Mouse (Mus musculus) limb, embryonic 13.5 days (tissue): ENCODE measurements around the gene Ugt1a2. TPM values are rescaled to one million over a fixed set of nuclear protein-coding genes. Genes with fewer than 3 reads are reported as not detected.

Experiments
- ATAC-seq: fragments of 200-750 bp; cut with Nextera tagmentation; 2 replicates; pipeline ENCODE4 v1.8.0; 2017; ENCODE audit warnings: low read depth, moderate number of reproducible peaks, moderate TSS enrichment; ENCODE audit not compliant: low FRiP score
- H3K27ac ChIP-seq: fragments of 300-500 bp; sonication (generic); 2 replicates; pipeline ENCODE4 v1.5.1; 2015; ENCODE audit warnings: inconsistent platforms, mild to moderate bottlenecking, moderate library complexity
- H3K27me3 ChIP-seq: fragments of 300-500 bp; sonication (generic); 2 replicates; pipeline ENCODE4 v1.6.1; 2015; ENCODE audit warnings: mild to moderate bottlenecking, inconsistent platforms
- H3K36me3 ChIP-seq: fragments of 300-500 bp; sonication (generic); 2 replicates; pipeline ENCODE4 v1.6.1; 2015; ENCODE audit warnings: inconsistent platforms, mild to moderate bottlenecking, moderate library complexity
- H3K4me1 ChIP-seq: fragments of 300-500 bp; sonication (generic); 2 replicates; pipeline ENCODE4 v1.6.1; 2015; ENCODE audit warnings: inconsistent platforms
- H3K4me2 ChIP-seq: fragments of 300-500 bp; sonication (generic); replicated peaks from 2 replicates; pipeline ENCODE4 v1.6.1; 2015; ENCODE audit warnings: inconsistent platforms, mild to moderate bottlenecking, moderate library complexity
- H3K4me3 ChIP-seq: fragments of 300-500 bp; sonication (generic); 2 replicates; pipeline ENCODE4 v1.5.1; 2015; ENCODE audit warnings: moderate library complexity, mild to moderate bottlenecking, inconsistent platforms
- H3K9ac ChIP-seq: fragments of 300-500 bp; sonication (generic); 2 replicates; pipeline ENCODE4 v1.6.1; 2015; ENCODE audit warnings: mild to moderate bottlenecking, inconsistent platforms
- H3K9me3 ChIP-seq: fragments of 300-500 bp; sonication (generic); 2 replicates; pipeline ENCODE4 v1.6.1; 2016; ENCODE audit warnings: inconsistent platforms
- WGBS: fragments of 180-500 bp; shearing (Covaris S2); methylation state at CpG from one replicate; pipeline ENCODE4 v1.1.7; 2015; 5-methylcytosine and 5-hydroxymethylcytosine counted together
- polyA plus RNA-seq: library from polyadenylated mRNA; unstranded; fragments of >200 nt; fragmentation: Nextera tagmentation; extraction: Ambion mirVana; gene quantifications from 2 replicates; pipeline ENCODE4 v1.2.1, GENCODE M21; 2015

Ugt1a2 gene
- polyA plus RNA-seq, 1 experiment from 2014 or later: not detected

DNA sequence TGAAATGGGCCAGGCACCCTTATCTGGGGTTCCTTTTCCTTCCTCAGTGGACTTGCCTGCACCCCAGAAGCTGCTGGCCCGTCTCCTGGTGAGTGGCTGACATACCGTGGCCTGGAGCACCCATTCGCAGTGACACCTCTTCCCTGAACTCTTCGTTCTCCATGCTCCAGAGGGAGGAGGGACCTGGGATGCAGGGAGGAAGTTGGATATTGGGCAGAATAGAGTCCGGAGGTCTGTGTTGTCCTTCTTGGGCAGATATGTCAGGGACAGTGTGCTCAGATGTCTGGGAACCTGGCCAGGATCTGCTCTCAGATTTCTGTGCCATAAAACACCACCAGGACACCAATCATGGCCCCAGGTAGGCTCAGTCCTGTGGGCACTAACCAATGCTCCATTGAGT lies 39.7 kb downstream of the Ugt1a2 start:
- Histone ChIP-seq H3K36me3 (no peaks in the 10 kb centered on the region), H3K4me2 (no peak overlapping the region), H3K27me3 (no peaks in the 10 kb centered on the region), H3K9me3 (peaks cover 94% of the 10 kb centered on the region), H3K9ac (no peak overlapping the region), H3K4me3 (no peak overlapping the region), H3K27ac (no peak overlapping the region), H3K4me1 (no peaks in the 10 kb centered on the region)
- ATAC-seq: no peak
- WGBS: 73% methylated on average over 5 of the region's 5 CpGs

DNA sequence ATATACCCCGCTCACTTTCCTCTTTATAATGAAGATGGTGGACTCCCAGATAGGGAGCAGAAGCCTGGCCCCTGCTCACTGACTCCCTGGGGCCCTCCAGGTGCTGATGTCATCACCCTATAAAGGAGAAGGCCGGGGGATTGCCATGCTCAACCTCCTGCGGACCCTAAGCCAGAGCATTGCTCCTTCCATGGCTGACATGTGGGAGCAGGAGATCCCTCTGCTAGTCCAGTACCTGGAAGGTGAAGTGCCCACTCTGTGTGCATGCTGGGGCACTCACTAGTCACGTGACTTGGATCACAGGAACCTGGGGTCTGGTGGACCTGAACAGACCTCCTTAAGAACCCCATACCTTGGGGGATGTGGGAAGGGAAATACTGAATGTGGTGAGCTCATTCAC lies 40.2 kb downstream of the Ugt1a2 start:
- Histone ChIP-seq H3K4me3 (no peak overlapping the region), H3K27ac (no peak overlapping the region), H3K36me3 (no peaks in the 10 kb centered on the region), H3K4me2 (no peak overlapping the region), H3K9ac (no peak overlapping the region), H3K27me3 (no peaks in the 10 kb centered on the region), H3K4me1 (no peaks in the 10 kb centered on the region), H3K9me3 (peaks cover 94% of the 10 kb centered on the region)
- 70% methylated on average over 4 of the region's 4 CpGs for WGBS
- ATAC-seq: no peak

DNA sequence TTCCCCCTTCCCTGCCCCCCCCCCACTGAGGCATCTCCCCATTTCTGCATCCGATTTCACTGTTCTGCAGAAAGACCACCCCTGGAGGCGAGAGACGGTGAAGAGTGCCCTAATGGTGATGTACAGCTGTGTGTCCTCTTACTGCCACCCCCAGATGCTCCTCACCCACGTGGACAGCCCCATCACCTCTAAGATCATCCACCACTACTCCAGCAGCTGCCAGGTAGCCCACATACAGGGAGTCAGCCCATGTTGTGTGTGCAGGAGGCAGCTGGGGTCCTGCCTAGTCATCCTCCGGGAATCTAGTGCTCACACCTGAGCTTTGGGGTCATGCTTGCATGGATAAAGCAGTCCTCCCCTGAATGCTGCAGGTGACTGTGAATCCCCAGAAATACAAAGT lies 43.5 kb downstream of the Ugt1a2 start:
- no peak overlapping the region for H3K4me3 ChIP-seq
- H3K36me3 ChIP-seq: no peaks in the 10 kb centered on the region
- 63% methylated on average over 5 of the region's 5 CpGs for WGBS
- H3K27me3 ChIP-seq: no peaks in the 10 kb centered on the region
- H3K9me3 ChIP-seq: peaks cover 96% of the 10 kb centered on the region
- no peak overlapping the region for H3K9ac ChIP-seq
- ATAC-seq: no peak
- no peaks in the 10 kb centered on the region for H3K4me1 ChIP-seq
- H3K4me2 ChIP-seq: no peak overlapping the region
- no peak overlapping the region for H3K27ac ChIP-seq

DNA sequence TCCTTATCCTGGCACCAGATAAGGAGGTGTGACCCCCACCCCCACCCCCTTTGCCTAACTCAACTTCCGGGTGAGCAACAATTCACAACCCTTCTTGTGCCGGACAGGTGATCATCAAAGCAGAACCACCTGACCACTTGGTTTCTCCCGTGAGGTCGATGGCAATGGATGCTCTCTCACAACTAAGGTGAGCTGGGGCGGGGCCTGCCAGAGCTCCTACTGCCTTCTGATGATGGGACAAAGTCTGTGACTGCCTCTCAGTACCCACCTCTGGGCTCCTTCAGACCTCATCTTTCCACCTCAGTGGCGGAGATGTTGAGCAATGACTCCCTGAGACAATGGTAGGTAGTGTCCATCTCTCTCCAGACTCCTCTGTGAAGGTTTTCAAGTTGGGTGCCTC lies 45.5 kb downstream of the Ugt1a2 start:
- H3K4me2 ChIP-seq: no peak overlapping the region
- H3K9me3 ChIP-seq: peaks cover 96% of the 10 kb centered on the region
- no peak overlapping the region for H3K9ac ChIP-seq
- no peak overlapping the region for H3K27ac ChIP-seq
- no peak for ATAC-seq
- no peaks in the 10 kb centered on the region for H3K36me3 ChIP-seq
- no peaks in the 10 kb centered on the region for H3K27me3 ChIP-seq
- H3K4me3 ChIP-seq: no peak overlapping the region
- 76% methylated on average over 6 of the region's 6 CpGs for WGBS
- H3K4me1 ChIP-seq: no peaks in the 10 kb centered on the region

DNA sequence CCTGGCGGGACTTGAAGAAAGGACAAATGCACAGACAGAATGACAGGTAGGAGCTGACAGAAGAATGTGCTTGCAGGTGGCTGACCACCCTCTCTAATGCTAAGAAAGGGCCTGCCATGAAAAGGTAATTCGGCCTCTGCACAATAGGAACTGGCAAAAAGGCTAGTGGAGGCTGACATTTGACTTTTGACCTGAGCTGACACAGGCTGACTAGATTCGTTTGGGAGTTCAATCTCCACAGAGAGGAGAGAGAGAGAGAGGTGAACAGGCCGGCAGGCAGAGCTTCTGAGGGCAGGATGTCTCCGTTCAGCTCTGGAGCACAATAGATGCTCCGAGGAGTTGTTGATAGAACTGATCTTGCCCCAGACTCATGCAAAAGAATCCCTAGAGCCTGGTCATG lies 46.0 kb downstream of the Ugt1a2 start:
- Histone ChIP-seq H3K4me1 (no peaks in the 10 kb centered on the region), H3K4me2 (no peak overlapping the region), H3K36me3 (no peaks in the 10 kb centered on the region), H3K27ac (no peak overlapping the region), H3K4me3 (no peak overlapping the region), H3K27me3 (no peaks in the 10 kb centered on the region), H3K9ac (no peak overlapping the region), H3K9me3 (peaks cover 96% of the 10 kb centered on the region)
- ATAC-seq: no peak
- WGBS: 44% methylated on average over 6 of the region's 6 CpGs

DNA sequence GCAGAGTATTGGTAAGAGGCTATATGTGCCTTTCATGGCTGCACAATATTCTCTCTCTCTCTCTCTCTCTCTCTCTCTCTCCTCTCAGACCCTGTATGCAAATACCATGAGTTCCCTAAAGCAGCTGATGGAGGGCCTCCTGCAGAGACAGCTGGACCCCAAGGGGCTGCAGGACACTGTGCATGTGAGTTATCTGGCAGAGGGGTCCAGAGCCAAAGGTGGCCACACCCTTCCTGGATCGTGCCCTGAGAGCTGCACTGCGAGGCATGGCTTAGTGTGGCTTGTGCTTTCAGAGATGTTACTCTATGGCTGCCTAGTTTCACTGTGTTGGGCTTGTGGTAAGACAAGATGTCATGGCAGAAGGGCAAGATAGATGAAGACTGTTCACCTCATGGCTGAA lies 47.3 kb downstream of the Ugt1a2 start:
- H3K4me2 ChIP-seq: no peak overlapping the region
- WGBS: 55% methylated on average over 2 of the region's 2 CpGs
- no peak overlapping the region for H3K9ac ChIP-seq
- H3K4me1 ChIP-seq: no peaks in the 10 kb centered on the region
- no peak for ATAC-seq
- H3K4me3 ChIP-seq: no peak overlapping the region
- peaks cover 94% of the 10 kb centered on the region for H3K9me3 ChIP-seq
- H3K36me3 ChIP-seq: no peaks in the 10 kb centered on the region
- H3K27me3 ChIP-seq: no peaks in the 10 kb centered on the region
- H3K27ac ChIP-seq: no peak overlapping the region

DNA sequence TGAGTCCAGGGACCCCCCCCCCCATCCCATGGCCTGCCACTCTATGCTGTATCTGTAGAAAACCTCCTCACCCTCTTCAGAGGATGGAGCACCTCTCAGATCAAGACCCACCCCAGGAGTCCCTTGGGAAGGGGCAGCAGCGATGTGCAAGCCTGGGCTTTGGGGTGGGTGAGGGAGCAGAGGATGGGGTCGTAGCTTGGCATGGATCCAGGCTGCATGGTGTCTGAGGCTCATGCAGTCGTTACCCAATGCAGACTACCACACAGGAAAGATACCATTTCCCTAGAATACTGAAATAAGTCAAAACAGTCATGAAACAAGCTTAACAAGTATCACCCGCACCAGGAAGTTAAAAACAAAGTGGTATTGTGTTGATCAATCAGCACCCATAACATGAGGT lies 48.3 kb downstream of the Ugt1a2 start:
- Histone ChIP-seq H3K27me3 (no peaks in the 10 kb centered on the region), H3K4me1 (no peaks in the 10 kb centered on the region), H3K9ac (no peak overlapping the region), H3K4me3 (no peak overlapping the region), H3K9me3 (peaks cover 91% of the 10 kb centered on the region), H3K27ac (no peak overlapping the region), H3K4me2 (no peak overlapping the region), H3K36me3 (no peaks in the 10 kb centered on the region)
- no peak for ATAC-seq
- WGBS: 67% methylated on average over 4 of the region's 4 CpGs

DNA sequence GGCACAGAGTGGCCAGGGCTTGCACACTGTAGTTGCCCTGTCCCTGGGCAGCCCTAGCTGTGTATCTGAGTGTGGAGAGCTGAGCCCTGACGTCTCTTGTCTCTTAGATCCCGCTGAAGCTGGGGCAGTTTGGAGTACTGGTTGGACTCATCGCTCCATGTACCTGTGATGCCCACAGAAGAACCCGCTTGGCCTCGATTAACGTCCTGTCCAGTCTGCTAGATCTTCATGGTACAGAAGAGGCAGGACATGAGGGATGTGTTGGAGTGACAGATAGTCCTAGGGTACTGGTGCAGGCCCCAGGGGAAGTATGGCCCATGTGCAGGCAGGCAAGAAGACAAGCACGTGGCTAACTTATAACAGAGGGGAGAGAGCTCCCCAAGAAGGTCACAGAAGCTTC lies 49.2 kb downstream of the Ugt1a2 start:
- Histone ChIP-seq H3K27me3 (no peaks in the 10 kb centered on the region), H3K4me3 (no peak overlapping the region), H3K4me1 (no peaks in the 10 kb centered on the region), H3K9ac (no peak overlapping the region), H3K36me3 (no peaks in the 10 kb centered on the region), H3K4me2 (no peak overlapping the region), H3K9me3 (peaks cover 87% of the 10 kb centered on the region), H3K27ac (no peak overlapping the region)
- no peak for ATAC-seq
- 75% methylated on average over 7 of the region's 7 CpGs for WGBS

DNA sequence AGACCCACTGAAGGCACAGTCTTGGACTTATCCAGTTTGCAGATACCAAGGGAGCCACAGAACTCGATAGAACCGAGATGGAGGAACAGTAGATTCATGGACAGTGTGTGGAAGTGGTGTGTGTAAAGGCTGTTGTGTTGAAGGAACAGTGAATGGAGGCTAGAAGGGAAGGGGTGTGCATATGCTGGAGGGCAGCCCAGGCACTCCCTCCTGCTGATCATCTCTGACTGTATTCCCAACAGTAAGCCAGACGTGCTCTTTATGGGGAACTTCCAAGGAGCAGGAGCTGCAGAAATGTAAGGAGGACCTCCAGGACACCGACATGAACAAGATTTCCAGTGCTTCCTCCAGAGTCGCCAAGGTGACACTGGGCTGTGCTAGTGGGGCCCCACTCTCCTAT lies 49.6 kb downstream of the Ugt1a2 start:
- H3K9ac ChIP-seq: no peak overlapping the region
- no peak overlapping the region for H3K4me2 ChIP-seq
- no peak for ATAC-seq
- H3K9me3 ChIP-seq: peaks cover 87% of the 10 kb centered on the region
- 81% methylated on average over 5 of the region's 5 CpGs for WGBS
- H3K4me1 ChIP-seq: no peaks in the 10 kb centered on the region
- H3K27me3 ChIP-seq: no peaks in the 10 kb centered on the region
- no peak overlapping the region for H3K4me3 ChIP-seq
- H3K36me3 ChIP-seq: no peaks in the 10 kb centered on the region
- no peak overlapping the region for H3K27ac ChIP-seq

DNA sequence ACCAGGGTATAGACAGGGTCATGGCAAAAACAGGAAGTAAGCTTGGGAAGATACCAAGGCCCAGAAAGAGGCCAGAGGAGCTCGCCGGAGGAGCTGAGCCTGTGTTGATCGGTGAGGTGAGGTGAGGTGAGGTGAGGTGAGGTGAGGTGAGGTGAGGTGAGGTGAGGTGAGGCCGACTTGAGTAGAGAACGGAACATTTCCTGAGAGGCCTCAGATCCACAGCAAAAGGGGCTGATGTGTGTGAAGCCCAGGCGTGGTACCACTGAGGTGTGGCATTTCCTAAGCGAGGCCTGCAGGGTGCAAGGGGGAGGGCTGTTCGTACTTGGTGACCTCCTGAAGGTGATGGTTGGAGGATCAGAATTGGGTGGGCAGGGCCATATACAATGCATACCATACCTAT lies 52.7 kb downstream of the Ugt1a2 start:
- H3K4me1 ChIP-seq: no peaks in the 10 kb centered on the region
- no peaks in the 10 kb centered on the region for H3K27me3 ChIP-seq
- no peak overlapping the region for H3K9ac ChIP-seq
- H3K9me3 ChIP-seq: peaks cover 86% of the 10 kb centered on the region
- no peaks in the 10 kb centered on the region for H3K36me3 ChIP-seq
- H3K4me3 ChIP-seq: no peak overlapping the region
- no peak overlapping the region for H3K27ac ChIP-seq
- no peak overlapping the region for H3K4me2 ChIP-seq
- no peak for ATAC-seq
- 75% methylated on average over 8 of the region's 8 CpGs for WGBS

DNA sequence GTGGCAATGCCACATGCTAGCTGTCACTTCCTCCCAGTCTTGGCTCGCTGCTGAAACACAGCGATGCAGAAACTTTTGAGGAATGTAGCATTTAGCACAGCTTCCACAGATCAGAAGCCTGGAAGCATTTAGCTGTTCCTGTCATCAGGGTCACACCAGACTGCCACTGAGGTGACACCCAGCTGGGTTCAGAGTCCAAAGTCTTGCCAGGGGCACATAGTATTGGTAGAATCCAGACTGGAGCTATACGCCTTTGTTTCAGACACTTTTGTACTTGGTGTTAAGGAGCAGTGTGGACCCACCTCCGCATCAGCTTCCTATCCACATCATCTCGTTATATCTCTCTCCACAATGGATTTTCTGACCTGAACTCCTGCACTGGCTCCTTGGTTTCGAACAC lies 53.1 kb downstream of the Ugt1a2 start:
- no peaks in the 10 kb centered on the region for H3K36me3 ChIP-seq
- WGBS: 68% methylated on average over 6 of the region's 6 CpGs
- peaks cover 85% of the 10 kb centered on the region for H3K9me3 ChIP-seq
- no peak overlapping the region for H3K9ac ChIP-seq
- ATAC-seq: no peak
- H3K27ac ChIP-seq: no peak overlapping the region
- no peak overlapping the region for H3K4me2 ChIP-seq
- no peaks in the 10 kb centered on the region for H3K27me3 ChIP-seq
- H3K4me3 ChIP-seq: no peak overlapping the region
- H3K4me1 ChIP-seq: no peaks in the 10 kb centered on the region

DNA sequence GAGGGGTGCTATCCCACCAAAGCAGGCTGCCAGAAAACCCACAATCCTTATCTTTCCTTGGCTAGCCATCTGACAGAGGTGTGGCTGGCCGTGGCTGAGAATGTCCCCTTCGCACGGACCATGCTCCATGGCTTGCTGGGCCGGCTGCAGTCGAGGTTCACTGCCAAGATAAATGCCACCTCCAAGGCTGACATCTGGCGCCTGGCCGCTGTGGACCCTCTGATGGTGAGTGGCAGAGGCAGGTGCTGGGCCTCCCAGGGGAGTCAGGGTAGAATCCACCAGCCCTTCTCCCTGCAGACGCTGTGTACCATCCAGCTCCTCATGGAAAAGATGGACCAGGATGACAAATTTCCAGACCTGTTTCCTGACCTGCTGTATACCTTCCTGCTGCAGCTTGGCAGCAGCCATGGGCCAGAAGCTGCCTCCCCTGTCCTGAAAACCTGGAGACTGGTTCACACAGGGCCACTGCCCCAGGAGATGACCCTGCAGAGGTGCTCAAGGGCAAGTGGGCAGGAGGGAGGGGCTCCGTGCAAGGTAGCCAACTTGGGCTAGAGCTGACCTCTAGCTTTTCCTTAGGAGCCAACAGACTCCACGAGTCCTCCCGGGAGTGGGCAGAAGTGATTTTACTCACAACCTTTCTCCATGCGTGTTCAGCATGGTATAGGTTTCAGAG lies 54.5 kb downstream of the Ugt1a2 start:
- Histone ChIP-seq H3K9ac (no peak overlapping the region), H3K4me3 (no peak overlapping the region), H3K27me3 (no peaks in the 10 kb centered on the region), H3K36me3 (peaks cover 8% of the 10 kb centered on the region), H3K27ac (no peak overlapping the region), H3K4me2 (no peak overlapping the region), H3K9me3 (peaks cover 77% of the 10 kb centered on the region), H3K4me1 (no peaks in the 10 kb centered on the region)
- 87% methylated on average over 12 of the region's 12 CpGs for WGBS
- ATAC-seq: no peak

DNA sequence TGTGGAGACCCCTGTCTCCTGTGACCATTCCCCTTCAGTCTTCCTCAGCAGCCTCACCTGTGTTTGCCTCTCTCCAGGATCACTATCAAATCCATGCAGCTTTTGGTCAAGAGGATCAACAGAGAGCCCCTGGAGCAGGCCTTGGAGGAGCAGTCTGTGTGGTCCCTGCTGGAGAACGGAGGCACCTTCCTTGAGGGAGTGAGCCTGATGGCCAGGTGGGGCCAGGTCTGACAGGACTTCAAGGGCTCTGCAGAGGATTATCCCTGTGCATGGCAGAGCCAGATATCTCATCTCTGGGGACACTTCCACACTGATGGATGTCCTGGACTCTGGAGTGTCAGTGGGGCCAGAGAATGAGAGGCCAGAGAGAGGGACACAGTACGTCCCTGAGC lies 55.1 kb downstream of the Ugt1a2 start:
- no peak overlapping the region for H3K4me2 ChIP-seq
- no peak overlapping the region for H3K9ac ChIP-seq
- no peaks in the 10 kb centered on the region for H3K4me1 ChIP-seq
- WGBS: 57% methylated on average over 2 of the region's 2 CpGs
- H3K9me3 ChIP-seq: peaks cover 72% of the 10 kb centered on the region
- H3K36me3 ChIP-seq: peaks cover 14% of the 10 kb centered on the region
- no peak overlapping the region for H3K27ac ChIP-seq
- H3K4me3 ChIP-seq: no peak overlapping the region
- no peaks in the 10 kb centered on the region for H3K27me3 ChIP-seq
- ATAC-seq: no peak
